8 mouse cellular contexts compared by ENCODE assay signal in the genomic region with DNA sequence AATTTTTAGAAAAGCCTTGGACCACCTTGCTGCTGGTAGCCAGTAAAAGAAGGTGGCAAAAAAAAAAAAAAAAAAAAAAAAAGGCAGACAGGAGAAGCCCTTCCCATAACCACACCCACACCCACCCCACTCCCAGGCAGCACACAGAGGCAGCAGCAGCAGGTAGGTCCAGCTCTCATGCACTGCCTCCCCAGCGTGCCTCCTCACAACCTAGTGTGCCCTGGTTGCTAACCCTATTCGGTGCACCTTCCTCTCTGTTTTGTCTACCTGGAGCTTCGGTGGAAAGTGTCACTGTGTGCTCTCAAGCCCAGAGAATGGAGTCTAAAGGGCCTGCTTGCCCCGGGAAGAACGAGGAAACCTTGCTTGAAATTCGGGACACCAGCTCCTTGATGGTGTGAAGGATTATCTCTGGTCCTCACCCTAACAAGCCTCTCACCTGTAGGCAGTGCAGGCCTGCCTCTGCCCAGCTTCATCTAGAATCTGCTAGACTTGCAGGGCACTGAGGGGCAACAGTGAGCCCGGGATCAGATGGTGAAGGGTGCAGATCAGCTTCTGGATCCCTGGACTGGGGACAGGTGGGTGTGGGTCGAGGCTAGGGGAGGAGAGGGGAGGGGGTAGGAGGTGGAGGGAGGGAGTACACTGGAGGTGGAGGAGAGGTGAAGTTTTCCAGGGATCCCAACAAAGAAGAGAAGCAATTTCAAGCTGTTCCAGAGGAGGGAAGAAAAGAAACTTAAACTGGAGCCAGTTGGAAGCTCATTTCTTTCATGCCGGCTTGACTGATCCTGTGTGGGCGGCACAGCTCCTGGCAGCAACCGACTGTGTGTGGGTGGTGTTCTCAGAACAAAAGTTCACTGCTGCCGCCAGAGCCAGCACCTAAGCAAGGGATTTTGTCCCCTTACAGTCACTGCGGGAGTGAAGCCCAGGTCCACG.
DNase-seq lines count a peak whose midpoint lies in the region; ATAC-seq and TF ChIP-seq lines count a peak whose summit lies in the region.

No protein-coding gene starts in this region.

- no peaks in the 10 kb centered on the region for H3K27me3 ChIP-seq in hindbrain, embryonic 16.5 days (replicated peaks; ENCODE audit: control insufficient read depth, insufficient read depth, low read length)
- H3K27me3 ChIP-seq in hindbrain, embryonic 14.5 days (ENCODE audit: control insufficient read depth, insufficient read depth, low read length), result no peaks in the 10 kb centered on the region
- H3K27me3 ChIP-seq in G1E (ENCODE audit: insufficient read depth, low read length), result no peaks in the 10 kb centered on the region; the same call in 1 of the 2 replicates
- H3K27me3 ChIP-seq in liver, embryonic 15.5 days, result no peaks in the 10 kb centered on the region

- no peak for DNase-seq in hindbrain, embryonic 14.5 days (ENCODE audit: low spot score)
- peak; percentile 64 for DNase-seq in G1E (ENCODE audit: low spot score)
- peak; percentile 92 for DNase-seq in telencephalon, adult 2 months (ENCODE audit: low read depth, low spot score)
- no peak for DNase-seq in spleen, adult 18-20 months

- TF ChIP-seq POLR2A in cortical plate, adult 2 months (IDR thresholded peaks at IDR 0.05; ENCODE audit: extremely low read depth, insufficient read depth, low read length), result no peak

- no peak overlapping the region for H3K4me3 ChIP-seq in hindbrain, embryonic 16.5 days (ENCODE audit: low read length)
- H3K4me3 ChIP-seq in hindbrain, embryonic 14.5 days (replicated peaks; ENCODE audit: low read length), result no peak overlapping the region
- H3K4me3 ChIP-seq in G1E (ENCODE audit: low read depth, low read length), result peak overlapping the region; percentile 70
- no peak overlapping the region for H3K4me3 ChIP-seq in cortical plate, adult 2 months (ENCODE audit: insufficient read depth, low read length)
- 0 out of 2 replicates have a peak overlapping the region, but pooled peaks have one; percentile 14 for H3K4me3 ChIP-seq in liver, embryonic 15.5 days (replicated peaks)

- no peak overlapping the region for H3K27ac ChIP-seq in hindbrain, embryonic 16.5 days (ENCODE audit: low read depth, low read length)
- H3K27ac ChIP-seq in hindbrain, embryonic 14.5 days, result no peak overlapping the region
- peak overlapping the region; percentile 62 for H3K27ac ChIP-seq in cortical plate, adult 2 months (ENCODE audit: insufficient read depth, low read length)
- H3K27ac ChIP-seq in liver, embryonic 15.5 days (replicated peaks), result peak overlapping the region; percentile 48; the same call in 1 of the 2 replicates

- no peaks in the 10 kb centered on the region for H3K36me3 ChIP-seq in hindbrain, embryonic 16.5 days (ENCODE audit: control insufficient read depth, insufficient read depth, low read length)
- H3K36me3 ChIP-seq in hindbrain, embryonic 14.5 days (replicated peaks; ENCODE audit: control insufficient read depth, insufficient read depth), result no peaks in the 10 kb centered on the region
- no peaks in the 10 kb centered on the region for H3K36me3 ChIP-seq in G1E (replicated peaks)
- H3K36me3 ChIP-seq in liver, embryonic 15.5 days (replicated peaks), result no peaks in the 10 kb centered on the region

- no peak overlapping the region for H3K4me2 ChIP-seq in hindbrain, embryonic 16.5 days (ENCODE audit: low read length)
- H3K4me2 ChIP-seq in hindbrain, embryonic 14.5 days (replicated peaks), result no peak overlapping the region
- peak overlapping the region; percentile 39 for H3K4me2 ChIP-seq in liver, embryonic 15.5 days

- 48% methylated on average over 14 of the region's 14 CpGs for WGBS in hindbrain, embryonic 16.5 days
- WGBS in hindbrain, embryonic 14.5 days, result 43% methylated on average over 14 of the region's 14 CpGs
- WGBS in liver, embryonic 15.5 days (ENCODE audit: insufficient replicate concordance), result 48% methylated on average over 14 of the region's 14 CpGs

- H3K9ac ChIP-seq in hindbrain, embryonic 16.5 days (ENCODE audit: low read depth, low read length), result no peak overlapping the region
- no peak overlapping the region for H3K9ac ChIP-seq in hindbrain, embryonic 14.5 days
- no peak overlapping the region for H3K9ac ChIP-seq in liver, embryonic 15.5 days

- TF ChIP-seq CTCF in G1E (IDR thresholded peaks at IDR 0.05; ENCODE audit: low read depth, low read length), result no peak
- TF ChIP-seq CTCF in cortical plate, adult 2 months (IDR thresholded peaks at IDR 0.05; ENCODE audit: extremely low read depth, insufficient read depth, low read length), result no peak

- H3K9me3 ChIP-seq in hindbrain, embryonic 16.5 days (ENCODE audit: control insufficient read depth, low read length), result no peaks in the 10 kb centered on the region
- no peaks in the 10 kb centered on the region for H3K9me3 ChIP-seq in hindbrain, embryonic 14.5 days (ENCODE audit: control insufficient read depth, low read length)
- H3K9me3 ChIP-seq in G1E (replicated peaks), result no peaks in the 10 kb centered on the region
- no peaks in the 10 kb centered on the region for H3K9me3 ChIP-seq in liver, embryonic 15.5 days (replicated peaks)

- no peaks in the 10 kb centered on the region for H3K4me1 ChIP-seq in hindbrain, embryonic 16.5 days (ENCODE audit: control insufficient read depth, insufficient read depth, low read depth, low read length)
- H3K4me1 ChIP-seq in hindbrain, embryonic 14.5 days (replicated peaks; ENCODE audit: control insufficient read depth, insufficient read depth, low read length), result no peaks in the 10 kb centered on the region
- peaks cover 60% of the 10 kb centered on the region for H3K4me1 ChIP-seq in G1E (ENCODE audit: insufficient read depth, low read depth, low read length)
- H3K4me1 ChIP-seq in cortical plate, adult 2 months (ENCODE audit: control insufficient read depth, insufficient read depth, low read length), result peaks cover 9% of the 10 kb centered on the region
- no peaks in the 10 kb centered on the region for H3K4me1 ChIP-seq in liver, embryonic 15.5 days (replicated peaks)

- peak; percentile 56; the same call in 1 of the 2 replicates for ATAC-seq in hindbrain, embryonic 16.5 days
- no peak for ATAC-seq in hindbrain, embryonic 14.5 days (ENCODE audit: low FRiP score)
- ATAC-seq in G1E (ENCODE audit: extremely low read depth, insufficient number of reproducible peaks, low FRiP score, poor library complexity, severe bottlenecking), result peak; percentile 59
- peak; percentile 84 for ATAC-seq in inflammation-experienced regulatory T-cells, adult 6 months
- ATAC-seq in liver, embryonic 15.5 days (ENCODE audit: insufficient read depth), result peak; percentile 49

Comparison
In these comparisons a context has a peak if more than half of its experiments do, and no peak if none do; other contexts are left out.
1. H3K27ac ChIP-seq: peak in cortical plate, adult 2 months (single experiment) and liver, embryonic 15.5 days (single experiment); none in hindbrain, embryonic 16.5 days (single experiment) and hindbrain, embryonic 14.5 days (single experiment).
2. H3K4me3 ChIP-seq: peak in G1E (single experiment) and liver, embryonic 15.5 days (single experiment); none in hindbrain, embryonic 16.5 days (single experiment), hindbrain, embryonic 14.5 days (single experiment) and cortical plate, adult 2 months (single experiment).
3. DNase-seq: peak in G1E (single experiment) and telencephalon, adult 2 months (single experiment); none in hindbrain, embryonic 14.5 days (single experiment) and spleen, adult 18-20 months (0 of 2).